Comparison of ENCODE assay signal across 19 mouse cellular contexts in the genomic region with DNA sequence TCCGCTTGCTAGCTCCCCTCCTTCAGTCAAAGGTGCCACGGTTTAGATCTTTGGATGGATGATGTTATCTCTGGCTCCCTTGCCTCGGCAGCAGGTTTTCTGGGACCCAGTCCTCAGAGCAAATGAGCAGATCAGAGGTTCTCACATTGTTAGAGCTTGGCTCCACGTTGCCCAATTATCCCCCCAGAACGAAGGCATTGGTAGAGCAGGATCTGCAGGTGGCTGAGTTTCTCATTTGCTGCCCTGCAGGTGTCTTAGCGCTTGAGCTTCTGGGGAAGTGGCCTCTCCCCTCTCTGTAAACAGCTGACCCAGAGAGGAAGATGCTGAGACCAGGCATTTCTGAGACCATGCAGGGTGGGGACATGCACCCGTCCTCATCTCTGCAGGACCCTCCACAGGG. TPM values are rescaled to one million over a fixed set of nuclear protein-coding genes. Genes with fewer than 3 reads are reported as not detected.
A peak's percentile ranks its signal among the peaks of the same experiment; 100 is the strongest.
DNase-seq lines count a peak whose midpoint lies in the region; ATAC-seq and TF ChIP-seq lines count a peak whose summit lies in the region.
"Had no signal": no experiment of that assay in that cellular context is flagged by ENCODE, and none has a peak within 500 bp of the region (broad histone marks: within the 10 kb centered on the region; RNA-seq: fewer than 3 reads in every experiment).

No protein-coding gene starts in this region.

- TF ChIP-seq POLR2A in cerebellum, adult 2 months (IDR thresholded peaks at IDR 0.05; ENCODE audit: borderline replicate concordance, insufficient read depth, low read length), result no peak

- no peaks in the 10 kb centered on the region for H3K36me3 ChIP-seq in hindbrain, embryonic 10.5 days
- H3K36me3 ChIP-seq in hindbrain, embryonic 13.5 days, result no peaks in the 10 kb centered on the region
- H3K36me3 ChIP-seq in midbrain, embryonic 10.5 days, result no peaks in the 10 kb centered on the region
- no peaks in the 10 kb centered on the region for H3K36me3 ChIP-seq in midbrain, embryonic 11.5 days (ENCODE audit: control insufficient read depth, insufficient read depth, low read length)
- H3K36me3 ChIP-seq: embryonic facial prominence, embryonic 10.5 days; embryonic facial prominence, embryonic 12.5 days; forebrain, embryonic 12.5 days; forebrain, embryonic 15.5 days had no signal

- DNase-seq in cerebellum, adult 2 months, result peak; percentile 53 to 56
- no peak for DNase-seq in cerebellum, postnatal 4 days (ENCODE audit: low spot score in 2 of 2)
- DNase-seq in hindbrain, embryonic 10.5 days (ENCODE audit: low spot score), result no peak
- DNase-seq in midbrain, embryonic 10.5 days (ENCODE audit: low spot score), result no peak
- no peak for DNase-seq in midbrain, embryonic 11.5 days (ENCODE audit: low spot score, missing footprints)
- DNase-seq in frontal cortex, postnatal 10 days (ENCODE audit: low spot score in 2 of 2), result no peak
- DNase-seq: adrenal gland, adult 2 months; adrenal gland, postnatal 10 days; adrenal gland, postnatal 25 days; cerebellum, adult 11-12 months; cerebellum, adult 8-10 months; cerebellum, adult 9-11 months; cerebellum, postnatal 14 days; forebrain, postnatal 0 days had no signal

- 23% methylated on average over 7 of the region's 7 CpGs for WGBS in cerebellum, adult 2 months
- 47% methylated on average over 7 of the region's 7 CpGs for WGBS in hindbrain, embryonic 10.5 days
- WGBS in hindbrain, embryonic 13.5 days, result 57% methylated on average over 7 of the region's 7 CpGs
- WGBS in midbrain, embryonic 10.5 days, result 36% methylated on average over 7 of the region's 7 CpGs
- WGBS in midbrain, embryonic 11.5 days, result 47% methylated on average over 7 of the region's 7 CpGs

- no peak for TF ChIP-seq CTCF in cerebellum, adult 2 months (IDR thresholded peaks at IDR 0.05; ENCODE audit: borderline replicate concordance, insufficient read depth, low read depth, low read length)

- no peak overlapping the region for H3K9ac ChIP-seq in hindbrain, embryonic 13.5 days
- H3K9ac ChIP-seq in midbrain, embryonic 11.5 days (ENCODE audit: low read length), result no peak overlapping the region
- H3K9ac ChIP-seq: embryonic facial prominence, embryonic 12.5 days; forebrain, embryonic 12.5 days; forebrain, embryonic 15.5 days; forebrain, postnatal 0 days had no signal

- H3K4me3 ChIP-seq in cerebellum, adult 2 months (replicated peaks; ENCODE audit: insufficient read depth, low read depth, low read length), result no peak overlapping the region
- no peak overlapping the region for H3K4me3 ChIP-seq in hindbrain, embryonic 10.5 days
- no peak overlapping the region for H3K4me3 ChIP-seq in hindbrain, embryonic 13.5 days
- H3K4me3 ChIP-seq in midbrain, embryonic 10.5 days, result no peak overlapping the region
- no peak overlapping the region for H3K4me3 ChIP-seq in midbrain, embryonic 11.5 days (ENCODE audit: low read depth, low read length)
- H3K4me3 ChIP-seq: embryonic facial prominence, embryonic 10.5 days; embryonic facial prominence, embryonic 12.5 days; forebrain, embryonic 12.5 days; forebrain, embryonic 15.5 days had no signal

- 0 out of 2 replicates have a peak overlapping the region, but pooled peaks have one; percentile 19 for H3K27ac ChIP-seq in cerebellum, adult 2 months (ENCODE audit: insufficient read depth, low read length)
- peak overlapping the region; percentile 6; the same call in 1 of the 2 replicates for H3K27ac ChIP-seq in hindbrain, embryonic 10.5 days
- no peak overlapping the region for H3K27ac ChIP-seq in hindbrain, embryonic 13.5 days
- H3K27ac ChIP-seq in midbrain, embryonic 10.5 days (replicated peaks), result 0 out of 2 replicates have a peak overlapping the region, but pooled peaks have one; percentile 38
- H3K27ac ChIP-seq in midbrain, embryonic 11.5 days (ENCODE audit: low read depth, low read length), result no peak overlapping the region
- H3K27ac ChIP-seq: embryonic facial prominence, embryonic 10.5 days; embryonic facial prominence, embryonic 12.5 days; forebrain, embryonic 12.5 days; forebrain, embryonic 15.5 days had no signal

- H3K9me3 ChIP-seq in hindbrain, embryonic 10.5 days, result no peaks in the 10 kb centered on the region
- no peaks in the 10 kb centered on the region for H3K9me3 ChIP-seq in hindbrain, embryonic 13.5 days
- H3K9me3 ChIP-seq in midbrain, embryonic 10.5 days (replicated peaks), result no peaks in the 10 kb centered on the region
- H3K9me3 ChIP-seq in midbrain, embryonic 11.5 days (ENCODE audit: control insufficient read depth, low read length), result no peaks in the 10 kb centered on the region
- H3K9me3 ChIP-seq: embryonic facial prominence, embryonic 10.5 days; forebrain, embryonic 12.5 days; forebrain, embryonic 15.5 days had no signal

- no peak for ATAC-seq in hindbrain, embryonic 13.5 days (ENCODE audit: low FRiP score)
- ATAC-seq in midbrain, embryonic 11.5 days (ENCODE audit: low FRiP score), result no peak
- ATAC-seq: forebrain, embryonic 15.5 days; forebrain, postnatal 0 days had no signal

- no peaks in the 10 kb centered on the region for H3K27me3 ChIP-seq in cerebellum, adult 2 months (ENCODE audit: control insufficient read depth, insufficient read depth, low read length)
- no peaks in the 10 kb centered on the region for H3K27me3 ChIP-seq in hindbrain, embryonic 10.5 days (ENCODE audit: insufficient read depth, poor library complexity, severe bottlenecking)
- H3K27me3 ChIP-seq in hindbrain, embryonic 13.5 days, result no peaks in the 10 kb centered on the region
- H3K27me3 ChIP-seq in midbrain, embryonic 10.5 days (ENCODE audit: low read depth, poor library complexity, severe bottlenecking), result no peaks in the 10 kb centered on the region
- no peaks in the 10 kb centered on the region for H3K27me3 ChIP-seq in midbrain, embryonic 11.5 days (ENCODE audit: control insufficient read depth, insufficient read depth, low read length)
- H3K27me3 ChIP-seq: embryonic facial prominence, embryonic 12.5 days; forebrain, embryonic 12.5 days; forebrain, embryonic 15.5 days had no signal

- peaks cover 19% of the 10 kb centered on the region; the same call in 1 of the 2 replicates for H3K4me1 ChIP-seq in cerebellum, adult 2 months (ENCODE audit: control insufficient read depth, insufficient read depth, low read length)
- peaks cover 10% of the 10 kb centered on the region for H3K4me1 ChIP-seq in hindbrain, embryonic 10.5 days (replicated peaks)
- no peaks in the 10 kb centered on the region for H3K4me1 ChIP-seq in hindbrain, embryonic 13.5 days (replicated peaks)
- H3K4me1 ChIP-seq in midbrain, embryonic 10.5 days, result peaks cover 3% of the 10 kb centered on the region; the same call in 1 of the 2 replicates
- H3K4me1 ChIP-seq in midbrain, embryonic 11.5 days (ENCODE audit: control insufficient read depth, insufficient read depth, low read length), result no peaks in the 10 kb centered on the region
- H3K4me1 ChIP-seq: embryonic facial prominence, embryonic 12.5 days; forebrain, embryonic 12.5 days; forebrain, embryonic 15.5 days had no signal

- no peak overlapping the region for H3K4me2 ChIP-seq in hindbrain, embryonic 13.5 days
- H3K4me2 ChIP-seq in midbrain, embryonic 11.5 days, result no peak overlapping the region
- H3K4me2 ChIP-seq: embryonic facial prominence, embryonic 12.5 days; forebrain, embryonic 12.5 days; forebrain, embryonic 15.5 days had no signal

RNA-seq across cellular contexts. Expression of a gene that starts 47.6 kb away (rescaled TPM):
- 7.9 and 8.9 TPM in 2 replicates for polyA plus RNA-seq in cerebellum, adult 2 months (2012; rRNA removed)
- 3.6 and 5.5 TPM in 2 replicates for polyA plus RNA-seq in hindbrain, embryonic 10.5 days (2016; fragmentation: Nextera tagmentation; extraction: Ambion mirVana)
- polyA plus RNA-seq in hindbrain, embryonic 13.5 days (2015; fragmentation: Nextera tagmentation; extraction: Ambion mirVana), result 4.1 and 6.3 TPM in 2 replicates
- polyA plus RNA-seq in midbrain, embryonic 10.5 days (2016; fragmentation: Nextera tagmentation; extraction: Ambion mirVana), result 5.0 and 5.5 TPM in 2 replicates
- polyA plus RNA-seq in midbrain, embryonic 11.5 days (2014; fragmentation: Nextera tagmentation; extraction: Ambion mirVana), result 3.6 TPM in 2 replicates

RNA-seq across cellular contexts. Expression of a gene that starts 47.8 kb away (rescaled TPM):
- polyA plus RNA-seq in cerebellum, adult 2 months (2012; rRNA removed), result 39.5 and 47.1 TPM in 2 replicates
- 2.6 and 3.8 TPM in 2 replicates for polyA plus RNA-seq in hindbrain, embryonic 10.5 days (2016; fragmentation: Nextera tagmentation; extraction: Ambion mirVana)
- 5.0 and 8.9 TPM in 2 replicates for polyA plus RNA-seq in hindbrain, embryonic 13.5 days (2015; fragmentation: Nextera tagmentation; extraction: Ambion mirVana)
- 1.9 and 2.2 TPM in 2 replicates for polyA plus RNA-seq in midbrain, embryonic 10.5 days (2016; fragmentation: Nextera tagmentation; extraction: Ambion mirVana)
- polyA plus RNA-seq in midbrain, embryonic 11.5 days (2014; fragmentation: Nextera tagmentation; extraction: Ambion mirVana), result 2.9 and 4.7 TPM in 2 replicates

Comparison
In these comparisons a context has a peak if more than half of its experiments do, and no peak if none do; other contexts are left out.
1. DNase-seq: peak in cerebellum, adult 2 months (2 of 2); none in cerebellum, postnatal 4 days (0 of 2), hindbrain, embryonic 10.5 days (single experiment), midbrain, embryonic 10.5 days (single experiment), midbrain, embryonic 11.5 days (single experiment) and frontal cortex, postnatal 10 days (0 of 2).
2. H3K27ac ChIP-seq: peak in cerebellum, adult 2 months (single experiment), hindbrain, embryonic 10.5 days (single experiment) and midbrain, embryonic 10.5 days (single experiment); none in hindbrain, embryonic 13.5 days (single experiment) and midbrain, embryonic 11.5 days (single experiment).